8 mouse cellular contexts compared by ENCODE assay signal in the genomic region with DNA sequence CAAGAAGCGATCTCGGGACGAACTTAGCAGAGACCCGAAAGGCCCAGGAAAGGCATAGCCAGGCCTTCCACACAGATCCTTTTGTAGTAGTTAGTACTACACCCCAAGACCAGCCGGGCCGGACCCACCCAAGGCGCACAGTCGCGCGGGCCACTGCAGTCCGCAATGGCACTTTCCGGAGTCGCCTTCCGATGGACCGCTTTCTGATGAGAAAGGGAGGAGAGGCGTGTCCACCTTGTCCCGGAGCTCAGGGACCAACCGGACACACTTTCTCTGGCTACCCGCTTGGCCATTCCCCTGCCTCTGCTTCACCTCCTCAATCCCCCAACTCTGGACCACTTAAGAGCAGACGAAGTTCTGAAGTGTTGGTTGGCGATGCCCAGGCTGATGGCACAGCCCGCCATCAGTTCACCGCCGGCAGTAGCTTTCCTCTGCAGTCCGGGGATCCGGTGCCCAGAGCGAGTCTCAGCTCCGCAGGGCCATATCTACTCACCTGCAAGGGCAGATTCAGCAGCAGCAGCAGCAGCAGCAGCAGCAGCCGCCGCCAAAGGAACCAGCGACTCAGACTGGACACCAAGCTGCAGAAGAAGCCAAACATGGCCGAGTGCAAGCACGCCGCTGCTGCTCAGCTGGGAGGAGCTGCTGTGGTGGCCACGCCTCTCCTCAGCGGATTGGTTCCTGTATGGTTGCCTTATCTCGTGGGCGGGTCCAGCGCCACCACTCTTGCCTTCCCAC. TPM values are rescaled to one million over a fixed set of nuclear protein-coding genes. Genes with fewer than 3 reads are reported as not detected.
DNase-seq lines count a peak whose midpoint lies in the region; ATAC-seq lines count a peak whose summit lies in the region.

A gene (minus strand): TSS at position 628 of the 735 bp plus-strand sequence.

- peak within 1 kb of the TSS; percentile 81 for H3K4me2 ChIP-seq in hindbrain, embryonic 12.5 days (replicated peaks)

- DNase-seq in R1 (ENCODE audit: low read depth, low spot score), result peak; percentile 91
- DNase-seq in cerebellum, postnatal 14 days, result peak; percentile 70 to 75
- DNase-seq in frontal cortex, postnatal 10 days (ENCODE audit: low spot score in 2 of 2), result peak; percentile 61 to 79
- DNase-seq in layer of hippocampus, postnatal 10 days (ENCODE audit: low spot score in 2 of 2), result peak; percentile 72 to 82
- DNase-seq in lung, postnatal 10 days, result peak; percentile 94
- peak; percentile 65 for DNase-seq in ovary, postnatal 14 days (ENCODE audit: low spot score)
- peak; percentile 48 to 65 for DNase-seq in thymus, postnatal 10 days (ENCODE audit: low spot score in 2 of 2)

- no peak within 1 kb of the TSS for H3K27ac ChIP-seq in hindbrain, embryonic 12.5 days

- 4% methylated on average over 37 of the region's 39 CpGs for WGBS in hindbrain, embryonic 12.5 days

- peak; percentile 93 for ATAC-seq in hindbrain, embryonic 12.5 days (ENCODE audit: low FRiP score)

- peak within 1 kb of the TSS; percentile 78 for H3K9ac ChIP-seq in hindbrain, embryonic 12.5 days

- no peaks in the 10 kb centered on the region for H3K36me3 ChIP-seq in hindbrain, embryonic 12.5 days

- peak within 1 kb of the TSS; percentile 65 for H3K4me3 ChIP-seq in hindbrain, embryonic 12.5 days

- no peaks in the 10 kb centered on the region for H3K27me3 ChIP-seq in hindbrain, embryonic 12.5 days

- no peaks in the 10 kb centered on the region for H3K4me1 ChIP-seq in hindbrain, embryonic 12.5 days

- H3K9me3 ChIP-seq in hindbrain, embryonic 12.5 days (replicated peaks), result 0 out of 2 replicates have a peak, but pooled peaks cover 8% of the 10 kb centered on the region

RNA-seq across cellular contexts. Expression of the gene that starts here (rescaled TPM):
- 8.3 and 8.8 TPM in 2 replicates for polyA plus RNA-seq in hindbrain, embryonic 12.5 days (2016; fragmentation: Nextera tagmentation; extraction: Ambion mirVana)
- total RNA-seq in layer of hippocampus, postnatal 10 days (2021), result 1 to 10 TPM; 4.2 to 5.1 TPM
